Mouse (Mus musculus): Measurements from ENCODE around the gene Sorcs2. TPM values are rescaled to one million over a fixed set of nuclear protein-coding genes. Genes with fewer than 3 reads are reported as not detected.
"Not testable (repeated sequence)": the region's sequence is repeated elsewhere in the genome, so short reads cannot be mapped to it uniquely, and the experiment has no call there.

Gene Sorcs2
- total RNA-seq, 2 experiments from 2014 or later: 2.2 to 5.4 TPM

DNA sequence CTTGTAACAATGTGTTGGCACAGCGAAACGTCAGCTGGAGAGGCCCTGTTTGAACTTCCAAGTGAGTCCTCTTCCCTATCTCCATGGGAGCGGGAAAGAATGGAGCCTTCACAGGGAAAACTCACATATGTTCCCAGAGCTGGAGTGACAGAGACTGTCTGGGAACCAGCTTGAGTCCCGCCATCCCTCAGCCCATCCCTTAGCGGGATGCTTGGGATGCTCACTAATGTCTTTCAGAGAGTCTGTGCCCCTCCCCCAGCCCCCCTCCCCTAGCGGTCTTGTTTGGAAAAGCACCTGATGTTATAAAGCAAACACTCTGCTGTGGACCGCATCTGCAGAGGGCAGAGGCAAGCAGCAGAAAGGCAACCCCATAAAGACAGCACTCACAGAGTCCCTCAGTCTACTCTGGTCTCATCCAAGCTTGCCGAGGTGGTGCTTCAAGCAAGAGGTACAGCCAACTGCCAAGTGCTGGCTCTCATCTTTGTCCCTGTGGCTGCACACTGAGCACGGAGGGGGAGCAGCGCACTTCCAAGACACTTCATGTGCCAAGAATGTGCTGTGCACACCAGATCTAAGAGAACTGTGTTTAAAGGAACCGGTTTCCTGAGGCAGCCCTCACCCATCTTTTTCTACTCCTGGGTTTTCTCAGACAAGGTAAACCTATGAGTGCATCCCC lies 3.0 kb downstream of the Sorcs2 start:
- no peak for ATAC-seq (replicated peaks; ENCODE audit: low FRiP score, poor library complexity, severe bottlenecking)

DNA sequence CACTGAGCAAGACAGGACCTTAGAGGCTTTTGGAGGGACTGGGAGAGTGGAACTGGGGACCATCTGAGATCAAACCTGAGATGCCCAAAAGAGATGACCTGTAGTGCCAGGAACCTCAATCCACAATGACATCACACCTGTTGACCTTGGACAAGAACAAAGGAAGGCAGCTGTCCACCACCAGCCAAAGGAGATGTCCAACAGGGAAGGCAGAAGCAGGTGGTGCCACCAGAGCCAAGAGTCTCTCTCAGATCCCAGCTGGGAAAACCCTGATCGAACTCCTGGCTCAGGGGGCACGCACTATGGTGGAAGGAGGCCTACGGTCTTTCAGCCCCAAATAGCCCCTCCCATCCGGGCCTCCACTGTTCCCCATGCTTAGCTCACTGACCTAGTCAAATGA lies 6.2 kb downstream of the Sorcs2 start:
- no peak for ATAC-seq (replicated peaks; ENCODE audit: low FRiP score, poor library complexity, severe bottlenecking)

- ATAC-seq (replicated peaks; ENCODE audit: low FRiP score, poor library complexity, severe bottlenecking): not testable (repeated sequence)
Observed at GRCm38 (mm10) chr5:36390591-36390927, 7.4 kb downstream of the Sorcs2 start.

- ATAC-seq (replicated peaks; ENCODE audit: low FRiP score, poor library complexity, severe bottlenecking): no peak
Observed at GRCm38 (mm10) chr5:36389731-36390590, 8.0 kb downstream of the Sorcs2 start.

- no peak for ATAC-seq (replicated peaks; ENCODE audit: low FRiP score, poor library complexity, severe bottlenecking)
Observed at GRCm38 (mm10) chr5:36385062-36385461, 12.9 kb downstream of the Sorcs2 start.

DNA sequence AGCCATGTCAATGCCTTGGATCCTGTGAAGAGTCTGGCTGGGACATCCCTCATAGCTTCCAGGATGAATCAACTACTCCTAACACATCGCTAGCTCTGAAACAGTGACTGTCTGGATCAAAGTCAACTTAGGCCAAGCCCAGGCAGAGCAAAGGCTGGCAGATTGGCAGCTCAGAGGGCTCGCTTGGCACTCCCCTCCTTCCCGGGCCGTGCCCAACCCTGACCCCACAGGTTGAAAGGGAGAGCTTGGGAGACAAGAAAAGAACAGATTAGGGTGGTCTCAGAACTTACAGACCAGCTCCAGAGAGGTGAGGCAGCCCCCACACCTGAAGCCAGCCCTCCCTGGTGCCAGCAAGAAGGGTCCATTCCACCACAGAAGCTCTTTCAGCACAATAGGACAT lies 14.5 kb downstream of the Sorcs2 start:
- ATAC-seq (replicated peaks; ENCODE audit: low FRiP score, poor library complexity, severe bottlenecking): no peak

DNA sequence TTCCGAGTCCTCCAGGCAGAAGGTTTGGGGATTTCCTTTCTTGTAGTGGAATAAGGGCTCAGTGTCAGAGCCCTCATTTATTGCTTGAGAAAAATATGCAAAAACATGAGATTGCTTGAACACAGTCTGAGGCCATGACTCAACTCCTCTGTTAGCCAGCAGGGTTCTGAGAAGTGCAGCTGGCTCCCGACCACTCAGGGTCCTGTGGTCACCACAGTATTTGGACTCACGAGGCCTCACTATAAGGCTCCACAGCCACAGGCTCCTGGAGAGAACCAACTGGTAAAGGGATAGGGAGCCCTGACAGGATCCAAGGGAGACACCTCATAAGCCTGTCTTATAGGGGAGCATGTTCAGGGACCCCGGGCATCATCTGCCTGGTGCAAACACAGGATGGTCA lies 15.2 kb downstream of the Sorcs2 start:
- no peak for ATAC-seq (replicated peaks; ENCODE audit: low FRiP score, poor library complexity, severe bottlenecking)

DNA sequence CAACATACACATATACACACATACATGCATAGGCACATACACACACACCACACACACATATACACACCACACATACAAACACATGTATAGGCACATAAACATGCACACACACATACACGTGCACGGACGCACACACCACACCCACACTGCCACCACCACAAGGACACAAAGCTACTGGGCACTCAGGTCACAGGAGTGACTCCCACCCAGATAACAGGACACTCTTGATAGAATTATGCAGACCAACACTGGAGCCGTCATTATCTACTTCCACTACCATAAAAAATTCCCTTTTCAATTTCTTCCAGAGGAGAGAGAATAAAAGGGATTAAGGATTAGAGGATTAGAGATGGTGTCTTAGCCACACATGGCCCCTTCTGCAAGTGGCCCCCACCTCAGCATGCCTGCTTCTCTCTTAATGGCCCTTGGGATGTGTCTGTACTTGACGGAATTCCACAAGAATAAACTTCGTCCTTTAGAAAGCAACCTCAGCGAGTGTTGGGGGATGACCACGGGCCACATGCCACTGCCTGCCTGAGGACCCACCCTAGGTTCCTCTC lies 15.7 kb downstream of the Sorcs2 start:
- no peak for ATAC-seq (replicated peaks; ENCODE audit: low FRiP score, poor library complexity, severe bottlenecking)

DNA sequence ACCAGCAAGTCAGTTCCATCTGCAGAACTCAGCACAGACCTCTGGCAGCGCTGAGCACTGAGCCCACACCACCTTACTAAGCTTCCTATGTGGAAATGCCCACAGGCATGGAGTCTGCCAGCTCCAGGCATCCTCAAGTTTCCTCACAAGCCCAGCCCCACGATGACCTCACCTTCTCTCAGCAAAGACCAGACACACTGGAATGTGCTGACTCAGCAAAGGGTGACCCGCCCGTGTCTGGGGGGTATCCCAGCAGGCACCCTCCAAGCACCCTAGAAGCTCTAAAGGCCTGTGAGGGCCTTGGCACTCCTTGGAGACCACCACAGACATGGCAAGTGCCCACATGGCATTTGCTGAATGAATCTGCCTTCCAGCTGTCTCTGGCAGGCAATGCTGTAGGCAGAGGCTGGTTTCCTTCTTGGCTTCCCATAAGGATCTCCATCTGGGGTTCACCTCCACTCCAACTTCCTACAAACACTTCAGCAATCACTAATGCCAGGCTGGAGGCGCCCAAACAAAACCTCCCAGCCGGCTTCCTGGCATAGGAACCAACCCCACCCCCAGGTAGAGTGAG lies 17.9 kb downstream of the Sorcs2 start:
- ATAC-seq (replicated peaks; ENCODE audit: low FRiP score, poor library complexity, severe bottlenecking): no peak

DNA sequence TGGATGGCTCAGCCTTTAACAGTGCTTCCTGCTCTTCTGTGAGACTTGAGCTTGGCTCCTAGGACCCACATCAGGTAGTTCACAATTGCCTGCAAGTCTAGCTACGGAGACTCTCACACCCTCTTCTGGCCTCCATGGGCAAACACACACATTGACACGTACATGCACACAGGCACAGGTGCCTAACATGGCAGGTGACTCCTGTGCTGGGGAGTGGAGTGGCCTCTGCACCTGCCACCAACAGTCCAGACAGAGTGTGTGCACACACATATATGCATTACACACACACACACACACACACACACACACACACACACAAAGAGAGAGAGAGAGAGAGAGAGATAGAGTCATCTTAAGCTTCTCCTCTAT lies 19.6 kb downstream of the Sorcs2 start:
- ATAC-seq (replicated peaks; ENCODE audit: low FRiP score, poor library complexity, severe bottlenecking): no peak

GRCm38 (mm10) chr5:36377456-36378369 lies 20.2 kb downstream of the Sorcs2 start:
- ATAC-seq (replicated peaks; ENCODE audit: low FRiP score, poor library complexity, severe bottlenecking): no peak

GRCm38 (mm10) chr5:36375886-36376285 lies 22.1 kb downstream of the Sorcs2 start:
- no peak for ATAC-seq (replicated peaks; ENCODE audit: low FRiP score, poor library complexity, severe bottlenecking)

- ATAC-seq (replicated peaks; ENCODE audit: low FRiP score, poor library complexity, severe bottlenecking): no peak
Observed at GRCm38 (mm10) chr5:36374221-36375050, 23.5 kb downstream of the Sorcs2 start.

- no peak for ATAC-seq (replicated peaks; ENCODE audit: low FRiP score, poor library complexity, severe bottlenecking)
Observed at GRCm38 (mm10) chr5:36373246-36373891, 24.6 kb downstream of the Sorcs2 start.

DNA sequence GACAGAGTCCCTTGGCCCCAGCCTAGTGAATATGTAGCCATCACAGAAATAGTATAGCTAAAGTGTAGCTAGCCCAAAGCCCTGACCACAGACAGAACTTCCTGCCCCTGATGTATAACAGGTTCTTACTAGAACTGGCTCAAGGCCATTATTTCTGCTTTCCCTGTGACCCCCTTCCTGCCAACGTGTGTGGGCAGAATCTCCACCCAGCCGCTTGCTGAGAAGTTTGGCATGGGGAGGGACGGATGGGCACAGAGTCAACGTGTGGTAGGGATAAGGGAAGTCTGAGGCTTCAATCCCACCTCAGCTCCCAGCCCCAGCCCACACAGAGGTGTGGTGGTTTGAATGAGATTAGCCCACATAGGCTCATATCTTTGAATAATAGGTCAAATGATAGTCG lies 26.2 kb downstream of the Sorcs2 start:
- no peak for ATAC-seq (replicated peaks; ENCODE audit: low FRiP score, poor library complexity, severe bottlenecking)

DNA sequence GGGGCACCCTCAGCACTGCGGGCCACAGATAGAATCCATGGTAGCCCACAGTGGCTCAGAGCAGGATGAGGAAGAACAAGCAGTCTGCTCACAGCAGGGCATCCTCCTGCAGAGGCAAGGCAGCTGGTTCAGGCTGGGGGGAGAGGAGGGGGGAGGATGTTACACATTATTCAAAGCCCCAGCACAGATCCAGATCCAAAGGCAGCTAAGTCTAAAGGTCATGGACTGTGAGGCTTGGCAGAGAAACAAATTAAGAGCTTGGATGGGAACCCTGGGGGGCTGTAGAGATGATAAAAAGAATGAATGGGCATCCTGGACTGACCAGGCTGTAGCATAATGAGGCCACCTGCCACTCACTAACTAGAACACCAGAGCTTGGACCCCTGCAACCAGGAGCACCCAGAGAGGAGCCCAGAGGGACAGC lies 28.7 kb downstream of the Sorcs2 start:
- no peak for ATAC-seq (replicated peaks; ENCODE audit: low FRiP score, poor library complexity, severe bottlenecking)

- ATAC-seq (replicated peaks; ENCODE audit: low FRiP score, poor library complexity, severe bottlenecking): no peak
Observed at GRCm38 (mm10) chr5:36368511-36369135, 29.3 kb downstream of the Sorcs2 start.

- ATAC-seq (replicated peaks; ENCODE audit: low FRiP score, poor library complexity, severe bottlenecking): no peak
Observed at GRCm38 (mm10) chr5:36367911-36368310, 30.0 kb downstream of the Sorcs2 start.

All from erythroid progenitor cell, adult 5-6 weeks (primary cell).